ENCODE assay signal across 8 mouse cellular contexts in genomic region chr1:156310630-156311029, GRCm38 (mm10). TPM values are rescaled to one million over a fixed set of nuclear protein-coding genes. Genes with fewer than 3 reads are reported as not detected.
DNase-seq lines count a peak whose midpoint lies in the region; ATAC-seq lines count a peak whose summit lies in the region.

Nphs2 (plus strand) TSS chr1:156310727.

- no peak within 1 kb of the TSS for H3K27ac ChIP-seq in lung, embryonic 15.5 days
- H3K27ac ChIP-seq in forebrain, embryonic 15.5 days (replicated peaks), result no peak within 1 kb of the TSS
- no peak within 1 kb of the TSS for H3K27ac ChIP-seq in liver, embryonic 11.5 days (ENCODE audit: low read depth, low read length)

- intact Hi-C loops in left cerebral cortex, postnatal 36 days (cut with DNase I), result no loop called here
- intact Hi-C loops in gastrocnemius, postnatal 14 days (cut with DNase I; ENCODE audit: low total_unique reads), result no loop called here

- H3K36me3 ChIP-seq in lung, embryonic 15.5 days, result no peaks in the 10 kb centered on the region
- H3K36me3 ChIP-seq in forebrain, embryonic 15.5 days, result no peaks in the 10 kb centered on the region
- no peaks in the 10 kb centered on the region for H3K36me3 ChIP-seq in liver, embryonic 11.5 days (ENCODE audit: control insufficient read depth, insufficient read depth, low read length)

- peak within 1 kb of the TSS; percentile 49 for H3K4me2 ChIP-seq in lung, embryonic 15.5 days
- peak within 1 kb of the TSS; percentile 30 for H3K4me2 ChIP-seq in forebrain, embryonic 15.5 days (replicated peaks)
- H3K4me2 ChIP-seq in liver, embryonic 11.5 days, result peak within 1 kb of the TSS; percentile 48

- WGBS in lung, embryonic 15.5 days, result 4% methylated on average over 29 of the region's 29 CpGs
- 3% methylated on average over 29 of the region's 29 CpGs for WGBS in forebrain, embryonic 15.5 days
- 5% methylated on average over 29 of the region's 29 CpGs for WGBS in liver, embryonic 11.5 days

- no peak for DNase-seq in lung, adult 18-20 months
- no peak for DNase-seq in liver, embryonic 11.5 days (ENCODE audit: low spot score)
- DNase-seq in retina, embryonic 14.5 days (ENCODE audit: low spot score), result peak; percentile 57
- no peak for DNase-seq in left cerebral cortex, postnatal 36 days (ENCODE audit: low spot score in 2 of 2)
- no peak for DNase-seq in gastrocnemius, postnatal 14 days
- no peak for DNase-seq in layer of hippocampus, adult 9-10 months (ENCODE audit: low spot score)

- no peaks in the 10 kb centered on the region for H3K9me3 ChIP-seq in lung, embryonic 15.5 days
- no peaks in the 10 kb centered on the region for H3K9me3 ChIP-seq in forebrain, embryonic 15.5 days
- no peaks in the 10 kb centered on the region for H3K9me3 ChIP-seq in liver, embryonic 11.5 days (ENCODE audit: control insufficient read depth, low read length)

- H3K4me1 ChIP-seq in lung, embryonic 15.5 days, result no peaks in the 10 kb centered on the region
- peaks cover 3% of the 10 kb centered on the region; the same call in 1 of the 2 replicates for H3K4me1 ChIP-seq in forebrain, embryonic 15.5 days
- H3K4me1 ChIP-seq in liver, embryonic 11.5 days (replicated peaks; ENCODE audit: control insufficient read depth, insufficient read depth, low read length), result no peaks in the 10 kb centered on the region

- peaks cover 52% of the 10 kb centered on the region for H3K27me3 ChIP-seq in lung, embryonic 15.5 days
- peaks cover 24% of the 10 kb centered on the region for H3K27me3 ChIP-seq in forebrain, embryonic 15.5 days
- H3K27me3 ChIP-seq in liver, embryonic 11.5 days (replicated peaks; ENCODE audit: control insufficient read depth, insufficient read depth, low read length), result peaks cover 38% of the 10 kb centered on the region

- no peak for ATAC-seq in lung, embryonic 15.5 days (ENCODE audit: borderline replicate concordance, extremely low read depth, low FRiP score, low TSS enrichment)
- no peak for ATAC-seq in forebrain, embryonic 15.5 days (replicated peaks)
- ATAC-seq in liver, embryonic 11.5 days (replicated peaks; ENCODE audit: low FRiP score), result no peak

- H3K4me3 ChIP-seq in lung, embryonic 15.5 days, result peak within 1 kb of the TSS; percentile 16; the same call in 1 of the 2 replicates
- H3K4me3 ChIP-seq in forebrain, embryonic 15.5 days, result peak within 1 kb of the TSS; percentile 10; the same call in 1 of the 2 replicates
- peak within 1 kb of the TSS; percentile 23; the same call in 1 of the 2 replicates for H3K4me3 ChIP-seq in liver, embryonic 11.5 days (ENCODE audit: low read depth, low read length)

- H3K9ac ChIP-seq in lung, embryonic 15.5 days, result no peak within 1 kb of the TSS
- no peak within 1 kb of the TSS for H3K9ac ChIP-seq in forebrain, embryonic 15.5 days (replicated peaks)
- no peak within 1 kb of the TSS for H3K9ac ChIP-seq in liver, embryonic 11.5 days (ENCODE audit: low read depth, low read length)

RNA-seq across cellular contexts. Expression of gene Nphs2, which starts in this region (rescaled TPM):
- 0.16 TPM in 1 of 2 replicates, not detected in the other for polyA plus RNA-seq in lung, embryonic 15.5 days (2015; fragmentation: Nextera tagmentation; extraction: Ambion mirVana)
- polyA plus RNA-seq in forebrain, embryonic 15.5 days (2015; fragmentation: Nextera tagmentation; extraction: Ambion mirVana), result 0.50 and 0.81 TPM in 2 replicates
- not detected in 2 replicates for polyA plus RNA-seq in liver, embryonic 11.5 days (2014; fragmentation: Nextera tagmentation; extraction: Ambion mirVana)
- total RNA-seq in left cerebral cortex, postnatal 36 days (2021), result under 1 TPM; 0.12 to 0.59 TPM
- total RNA-seq in gastrocnemius, postnatal 14 days (2021), result under 1 TPM in 1 of 2 experiments, not detected in 1; 0.18 TPM
